Mouse (Mus musculus) megakaryocyte, embryonic 14.5 days (primary cell): Measurements from ENCODE around the gene Rnf182.

Source experiments
- FLI1 ChIP-seq: IDR thresholded peaks from 2 replicates; pipeline ENCODE4 v1.6.1; 2012; ENCODE audit warnings: low read length, inconsistent platforms, mixed read lengths
- GATA1 ChIP-seq: IDR thresholded peaks from 3 replicates; pipeline ENCODE4 v1.6.1; 2012; ENCODE audit warnings: mixed read lengths, low read length, inconsistent platforms, borderline replicate concordance

GRCm38 (mm10) chr13:43619550-43620175 lies 4.2 kb downstream of the Rnf182 start:
- TF ChIP-seq GATA1, result no peak
- TF ChIP-seq FLI1, result no peak
